Mouse (Mus musculus) heart, postnatal 0 days (tissue): ENCODE results near the gene Elp5.

Experiments
- CTCF ChIP-seq: IDR thresholded peaks from 2 replicates; pipeline ENCODE4 v1.5.1; 2016; ENCODE audit warnings: antibody characterized with exemption, control low read depth, low read depth
- EP300 ChIP-seq: IDR thresholded peaks from 2 replicates; pipeline ENCODE4 v1.6.1; 2016; ENCODE audit warnings: antibody characterized with exemption, low read depth

DNA sequence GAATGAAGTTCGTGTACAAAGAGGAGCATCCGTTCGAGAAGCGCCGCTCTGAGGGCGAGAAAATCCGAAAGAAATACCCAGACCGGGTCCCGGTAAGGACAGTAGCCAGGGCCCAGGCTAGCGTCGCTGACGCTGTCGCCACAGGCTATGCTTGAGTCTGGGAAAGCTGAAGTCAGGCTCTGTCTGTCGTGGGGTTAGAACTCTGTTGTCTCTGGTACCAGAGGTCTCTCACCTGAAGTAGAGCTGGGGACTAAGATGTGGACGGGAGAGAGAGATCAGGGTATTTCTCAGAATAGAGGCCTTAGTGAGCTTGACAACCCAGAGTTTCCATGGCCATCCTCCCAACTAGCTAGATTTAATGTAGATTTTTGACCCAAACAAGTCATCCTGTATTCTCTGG, 9.4 kb upstream of the Elp5 start:
- no peak for TF ChIP-seq EP300
- no peak for TF ChIP-seq CTCF
